Mouse (Mus musculus): ENCODE measurements around the gene Grm7.

- TF ChIP-seq ZNF384 (IDR thresholded peaks at IDR 0.05; ENCODE audit: low read depth, low read length) (no peak), HCFC1 (IDR thresholded peaks at IDR 0.05; ENCODE audit: borderline replicate concordance, insufficient read depth, low read length) (no peak), CHD2 (IDR thresholded peaks at IDR 0.05; ENCODE audit: low read depth, low read length) (no peak)
Measured at GRCm38 (mm10) chr6:111105485-111105884, 460.1 kb downstream of the Grm7 start.
